Mouse (Mus musculus): ENCODE results near the gene Ube2j1. TPM values are rescaled to one million over a fixed set of nuclear protein-coding genes. Genes with fewer than 3 reads are reported as not detected.
"Not testable (repeated sequence)": the region's sequence is repeated elsewhere in the genome, so short reads cannot be mapped to it uniquely, and the experiment has no call there.

Ube2j1 gene
- total RNA-seq (2021): 100 to 1,000 TPM; 107 to 113 TPM

- DNase-seq (ENCODE audit: low spot score in 2 of 2): peak; percentile 91 to 93
- intact Hi-C loops (cut with DNase I): loop anchor here (2.0 to 10.0 kb wide), 5 partner anchors 86 to 414 kb away; partner anchors contain the start of genes Casp8ap2, Pm20d2 and Pnrc1
Measured at GRCm38 (mm10) chr4:33031195-33031960, at the start of gene Ube2j1. Gene Ube2j1 (plus strand): TSS chr4:33031416.

GRCm38 (mm10) chr4:32981617-32982016 lies 49.6 kb upstream of the Ube2j1 start:
- intact Hi-C loops (cut with DNase I): no loop called here
- no peak for DNase-seq (ENCODE audit: low spot score in 2 of 2)

GRCm38 (mm10) chr4:32982041-32982715 lies 49.0 kb upstream of the Ube2j1 start:
- DNase-seq (ENCODE audit: low spot score in 2 of 2): peak; percentile 16 to 77
- intact Hi-C loops (cut with DNase I): no loop called here

GRCm38 (mm10) chr4:32982716-32983175 lies 48.5 kb upstream of the Ube2j1 start, which contains the start of gene Rragd:
Gene Rragd (plus strand): TSS chr4:32983037.
- intact Hi-C loops (cut with DNase I): no loop called here
- DNase-seq (ENCODE audit: low spot score in 2 of 2): peak in 1 of 2 experiments; percentile 45

- DNase-seq (ENCODE audit: low spot score in 2 of 2): peak; percentile 61 to 68
- intact Hi-C loops (cut with DNase I): no loop called here
Measured at GRCm38 (mm10) chr4:32983176-32984155, 47.8 kb upstream of the Ube2j1 start.

GRCm38 (mm10) chr4:32984242-32984641 lies 47.0 kb upstream of the Ube2j1 start:
- peak; percentile 14 to 19 for DNase-seq (ENCODE audit: low spot score in 2 of 2)
- intact Hi-C loops (cut with DNase I): no loop called here

GRCm38 (mm10) chr4:32984801-32985675 lies 46.2 kb upstream of the Ube2j1 start:
- intact Hi-C loops (cut with DNase I): no loop called here
- DNase-seq (ENCODE audit: low spot score in 2 of 2): peak in 1 of 2 experiments; percentile 43

- intact Hi-C loops (cut with DNase I): no loop called here
- no peak for DNase-seq (ENCODE audit: low spot score in 2 of 2)
Measured at GRCm38 (mm10) chr4:32985684-32986083, 45.5 kb upstream of the Ube2j1 start.

GRCm38 (mm10) chr4:32987006-32987405 lies 44.2 kb upstream of the Ube2j1 start:
- no peak for DNase-seq (ENCODE audit: low spot score in 2 of 2)
- intact Hi-C loops (cut with DNase I): no loop called here

- intact Hi-C loops (cut with DNase I): no loop called here
- DNase-seq (ENCODE audit: low spot score in 2 of 2): no peak
Measured at GRCm38 (mm10) chr4:32989346-32989745, 41.9 kb upstream of the Ube2j1 start.

- no peak for DNase-seq (ENCODE audit: low spot score in 2 of 2)
- intact Hi-C loops (cut with DNase I): no loop called here
Measured at GRCm38 (mm10) chr4:32994168-32994567, 37.0 kb upstream of the Ube2j1 start.

GRCm38 (mm10) chr4:32996083-32996482 lies 35.1 kb upstream of the Ube2j1 start:
- intact Hi-C loops (cut with DNase I): no loop called here

GRCm38 (mm10) chr4:32997571-32997970 lies 33.6 kb upstream of the Ube2j1 start:
- no peak for DNase-seq (ENCODE audit: low spot score in 2 of 2)
- intact Hi-C loops (cut with DNase I): no loop called here

More at GRCm38 (mm10) chr4:32996083-32996482, 35.1 kb upstream of the Ube2j1 start:
- DNase-seq (ENCODE audit: low spot score in 2 of 2): no peak

- DNase-seq (ENCODE audit: low spot score in 2 of 2): no peak
- intact Hi-C loops (cut with DNase I): no loop called here
Measured at GRCm38 (mm10) chr4:32998996-32999395, 32.2 kb upstream of the Ube2j1 start.

- intact Hi-C loops (cut with DNase I): no loop called here
- DNase-seq (ENCODE audit: low spot score in 2 of 2): no peak
Measured at GRCm38 (mm10) chr4:33002081-33002480, 29.1 kb upstream of the Ube2j1 start.

GRCm38 (mm10) chr4:33005595-33006470 lies 25.4 kb upstream of the Ube2j1 start:
- intact Hi-C loops (cut with DNase I); DNase-seq (ENCODE audit: low spot score in 2 of 2): not testable (repeated sequence)

GRCm38 (mm10) chr4:33006844-33007243 lies 24.4 kb upstream of the Ube2j1 start:
- no peak for DNase-seq (ENCODE audit: low spot score in 2 of 2)
- intact Hi-C loops (cut with DNase I): no loop called here
